Mouse (Mus musculus): ENCODE results near the gene Fhl4. TPM values are rescaled to one million over a fixed set of nuclear protein-coding genes. Genes with fewer than 3 reads are reported as not detected.

Gene Fhl4
- polyA plus RNA-seq, 1 experiment from 2014 or later: 1.7 TPM

- 92% methylated on average over 4 of the region's 4 CpGs for WGBS
- Histone ChIP-seq H3K9ac (ENCODE audit: low read length) (no peak overlapping the region), H3K4me3 (ENCODE audit: low read depth, low read length) (no peak overlapping the region), H3K4me2 (ENCODE audit: low read depth, low read length, severe bottlenecking) (no peak overlapping the region), H3K27me3 (ENCODE audit: control insufficient read depth, insufficient read depth, low read length) (no peaks in the 10 kb centered on the region), H3K4me1 (replicated peaks; ENCODE audit: control insufficient read depth, insufficient read depth, low read length) (no peaks in the 10 kb centered on the region), H3K9me3 (ENCODE audit: control insufficient read depth, low read length) (no peaks in the 10 kb centered on the region), H3K27ac (ENCODE audit: low read depth, low read length) (no peak overlapping the region), H3K36me3 (ENCODE audit: control insufficient read depth, insufficient read depth, low read length) (no peaks in the 10 kb centered on the region)
- ATAC-seq (replicated peaks; ENCODE audit: low FRiP score) (no peak), DNase-seq (ENCODE audit: low spot score) (no peak)
Measured at GRCm38 (mm10) chr10:85114409-85114808, 12.1 kb upstream of the Fhl4 start.

GRCm38 (mm10) chr10:85103085-85103885 is 990 bp upstream of the Fhl4 start:
- Histone ChIP-seq H3K4me1 (replicated peaks; ENCODE audit: control insufficient read depth, insufficient read depth, low read length) (0 out of 2 replicates have a peak, but pooled peaks cover 3% of the 10 kb centered on the region), H3K27me3 (ENCODE audit: control insufficient read depth, insufficient read depth, low read length) (no peaks in the 10 kb centered on the region), H3K9ac (ENCODE audit: low read length) (peak overlapping the region; percentile 83), H3K9me3 (ENCODE audit: control insufficient read depth, low read length) (no peaks in the 10 kb centered on the region), H3K4me2 (ENCODE audit: low read depth, low read length, severe bottlenecking) (peak overlapping the region; percentile 92), H3K4me3 (ENCODE audit: low read depth, low read length) (peak overlapping the region; percentile 91), H3K27ac (ENCODE audit: low read depth, low read length) (peak overlapping the region; percentile 31; the same call in 1 of the 2 replicates), H3K36me3 (ENCODE audit: control insufficient read depth, insufficient read depth, low read length) (no peaks in the 10 kb centered on the region)
- WGBS: under 1% methylated on average over 34 of the region's 34 CpGs
- DNase-seq (ENCODE audit: low spot score): peak; percentile 69
- no peak; the same call in 1 of the 2 replicates for ATAC-seq (replicated peaks; ENCODE audit: low FRiP score)

GRCm38 (mm10) chr10:85101841-85102240 is 454 bp downstream of the Fhl4 start:
- ATAC-seq (replicated peaks; ENCODE audit: low FRiP score) (peak; percentile 29), DNase-seq (ENCODE audit: low spot score) (no peak)
- Histone ChIP-seq H3K4me1 (replicated peaks; ENCODE audit: control insufficient read depth, insufficient read depth, low read length) (0 out of 2 replicates have a peak, but pooled peaks cover 3% of the 10 kb centered on the region), H3K27ac (ENCODE audit: low read depth, low read length) (peak overlapping the region; percentile 51), H3K4me2 (ENCODE audit: low read depth, low read length, severe bottlenecking) (peak overlapping the region; percentile 92), H3K36me3 (ENCODE audit: control insufficient read depth, insufficient read depth, low read length) (no peaks in the 10 kb centered on the region), H3K27me3 (ENCODE audit: control insufficient read depth, insufficient read depth, low read length) (no peaks in the 10 kb centered on the region), H3K4me3 (ENCODE audit: low read depth, low read length) (peak overlapping the region; percentile 91), H3K9ac (ENCODE audit: low read length) (peak overlapping the region; percentile 79), H3K9me3 (ENCODE audit: control insufficient read depth, low read length) (no peaks in the 10 kb centered on the region)
- 2% methylated on average over 10 of the region's 10 CpGs for WGBS

- no peak overlapping the region for H3K4me2 ChIP-seq (ENCODE audit: low read depth, low read length, severe bottlenecking)
- H3K27me3 ChIP-seq (ENCODE audit: control insufficient read depth, insufficient read depth, low read length): no peaks in the 10 kb centered on the region
- no peaks in the 10 kb centered on the region for H3K9me3 ChIP-seq (ENCODE audit: control insufficient read depth, low read length)
- no peaks in the 10 kb centered on the region for H3K36me3 ChIP-seq (ENCODE audit: control insufficient read depth, insufficient read depth, low read length)
- no peak overlapping the region for H3K27ac ChIP-seq (ENCODE audit: low read depth, low read length)
- DNase-seq (ENCODE audit: low spot score) (no peak), ATAC-seq (replicated peaks; ENCODE audit: low FRiP score) (no peak)
- H3K9ac ChIP-seq (ENCODE audit: low read length): no peak overlapping the region
- H3K4me1 ChIP-seq (replicated peaks; ENCODE audit: control insufficient read depth, insufficient read depth, low read length): no peaks in the 10 kb centered on the region
- WGBS: 48% methylated on average over 4 of the region's 4 CpGs
- no peak overlapping the region for H3K4me3 ChIP-seq (ENCODE audit: low read depth, low read length)
Measured at GRCm38 (mm10) chr10:85071605-85072152, 30.6 kb downstream of the Fhl4 start.

- Histone ChIP-seq H3K4me3 (ENCODE audit: low read depth, low read length) (no peak overlapping the region), H3K4me1 (replicated peaks; ENCODE audit: control insufficient read depth, insufficient read depth, low read length) (no peaks in the 10 kb centered on the region), H3K27me3 (ENCODE audit: control insufficient read depth, insufficient read depth, low read length) (no peaks in the 10 kb centered on the region; the same call in 1 of the 2 replicates), H3K27ac (ENCODE audit: low read depth, low read length) (no peak overlapping the region), H3K9me3 (ENCODE audit: control insufficient read depth, low read length) (no peaks in the 10 kb centered on the region), H3K36me3 (ENCODE audit: control insufficient read depth, insufficient read depth, low read length) (no peaks in the 10 kb centered on the region), H3K9ac (ENCODE audit: low read length) (no peak overlapping the region), H3K4me2 (ENCODE audit: low read depth, low read length, severe bottlenecking) (no peak overlapping the region)
- ATAC-seq (replicated peaks; ENCODE audit: low FRiP score) (no peak), DNase-seq (ENCODE audit: low spot score) (no peak)
- WGBS: 87% methylated on average over 2 of the region's 2 CpGs
Measured at GRCm38 (mm10) chr10:85054876-85055275, 47.4 kb downstream of the Fhl4 start.

GRCm38 (mm10) chr10:85052451-85052850 is 49.8 kb downstream of the Fhl4 start:
- WGBS: 43% methylated on average over 4 of the region's 4 CpGs
- no peak for ATAC-seq (replicated peaks; ENCODE audit: low FRiP score)

GRCm38 (mm10) chr10:85050668-85051208 is 51.6 kb downstream of the Fhl4 start:
- Histone ChIP-seq H3K4me3 (ENCODE audit: low read depth, low read length) (no peak overlapping the region), H3K4me2 (ENCODE audit: low read depth, low read length, severe bottlenecking) (no peak overlapping the region), H3K9me3 (ENCODE audit: control insufficient read depth, low read length) (no peaks in the 10 kb centered on the region), H3K4me1 (replicated peaks; ENCODE audit: control insufficient read depth, insufficient read depth, low read length) (no peaks in the 10 kb centered on the region), H3K9ac (ENCODE audit: low read length) (no peak overlapping the region), H3K27ac (ENCODE audit: low read depth, low read length) (no peak overlapping the region), H3K27me3 (ENCODE audit: control insufficient read depth, insufficient read depth, low read length) (peaks cover 3% of the 10 kb centered on the region; the same call in 1 of the 2 replicates), H3K36me3 (ENCODE audit: control insufficient read depth, insufficient read depth, low read length) (no peaks in the 10 kb centered on the region)
- ATAC-seq (replicated peaks; ENCODE audit: low FRiP score) (no peak), DNase-seq (ENCODE audit: low spot score) (no peak)
- WGBS: 58% methylated on average over 4 of the region's 4 CpGs

More at GRCm38 (mm10) chr10:85052451-85052850, 49.8 kb downstream of the Fhl4 start:
- H3K27ac ChIP-seq (ENCODE audit: low read depth, low read length): no peak overlapping the region
- H3K9ac ChIP-seq (ENCODE audit: low read length): no peak overlapping the region
- no peak for DNase-seq (ENCODE audit: low spot score)
- no peak overlapping the region for H3K4me2 ChIP-seq (ENCODE audit: low read depth, low read length, severe bottlenecking)
- H3K36me3 ChIP-seq (ENCODE audit: control insufficient read depth, insufficient read depth, low read length): no peaks in the 10 kb centered on the region
- no peaks in the 10 kb centered on the region for H3K4me1 ChIP-seq (replicated peaks; ENCODE audit: control insufficient read depth, insufficient read depth, low read length)
- H3K9me3 ChIP-seq (ENCODE audit: control insufficient read depth, low read length): no peaks in the 10 kb centered on the region
- H3K27me3 ChIP-seq (ENCODE audit: control insufficient read depth, insufficient read depth, low read length): no peaks in the 10 kb centered on the region; the same call in 1 of the 2 replicates
- H3K4me3 ChIP-seq (ENCODE audit: low read depth, low read length): no peak overlapping the region

- H3K4me1 ChIP-seq (replicated peaks; ENCODE audit: control insufficient read depth, insufficient read depth, low read length): peaks cover 8% of the 10 kb centered on the region; the same call in 1 of the 2 replicates
- 96% methylated on average over 8 of the region's 8 CpGs for WGBS
Measured at GRCm38 (mm10) chr10:85048008-85048407, 54.3 kb downstream of the Fhl4 start.

More at GRCm38 (mm10) chr10:85048008-85048407, 54.3 kb downstream of the Fhl4 start:
- H3K9ac ChIP-seq (ENCODE audit: low read length): no peak overlapping the region
- no peak for DNase-seq (ENCODE audit: low spot score)
- no peak overlapping the region for H3K4me3 ChIP-seq (ENCODE audit: low read depth, low read length)
- H3K27ac ChIP-seq (ENCODE audit: low read depth, low read length): no peak overlapping the region
- H3K4me2 ChIP-seq (ENCODE audit: low read depth, low read length, severe bottlenecking): no peak overlapping the region
- H3K9me3 ChIP-seq (ENCODE audit: control insufficient read depth, low read length): no peaks in the 10 kb centered on the region
- no peaks in the 10 kb centered on the region for H3K36me3 ChIP-seq (ENCODE audit: control insufficient read depth, insufficient read depth, low read length)
- no peak for ATAC-seq (replicated peaks; ENCODE audit: low FRiP score)
- peaks cover 6% of the 10 kb centered on the region; the same call in 1 of the 2 replicates for H3K27me3 ChIP-seq (ENCODE audit: control insufficient read depth, insufficient read depth, low read length)

Data from forebrain, embryonic 11.5 days (tissue).